Mouse (Mus musculus) MN1 (cell line): Measurements from ENCODE around the gene Nkd2.

Experiments used
- DNase-seq: peaks from one replicate; pipeline ENCODE4 v3.0.0-alpha.2; 2016; ENCODE audit warnings: low spot score

Gene Nkd2

GRCm38 (mm10) chr13:73847465-73847836 is at the start of gene Nkd2:
TSS of gene Nkd2 (minus strand) at chr13:73847631.
- no peak for DNase-seq

- no peak for DNase-seq
Measured at GRCm38 (mm10) chr13:73892493-73893178, 45.2 kb upstream of the Nkd2 start.

- peak; percentile 88 for DNase-seq
Measured at GRCm38 (mm10) chr13:73887415-73887874, 40.0 kb upstream of the Nkd2 start.

- no peak for DNase-seq
Measured at GRCm38 (mm10) chr13:73886601-73887000, 39.2 kb upstream of the Nkd2 start.

- DNase-seq = peak; percentile 41
Measured at GRCm38 (mm10) chr13:73886066-73886465, 38.6 kb upstream of the Nkd2 start.

GRCm38 (mm10) chr13:73885656-73886055 is 38.2 kb upstream of the Nkd2 start:
- DNase-seq = peak; percentile 73

- DNase-seq = no peak
Measured at GRCm38 (mm10) chr13:73881347-73881746, 33.9 kb upstream of the Nkd2 start.

GRCm38 (mm10) chr13:73879824-73880223 is 32.4 kb upstream of the Nkd2 start:
- no peak for DNase-seq

GRCm38 (mm10) chr13:73872159-73872558 is 24.7 kb upstream of the Nkd2 start:
- no peak for DNase-seq

GRCm38 (mm10) chr13:73846589-73847464 is 604 bp downstream of the Nkd2 start:
- DNase-seq = no peak

- no peak for DNase-seq
Measured at GRCm38 (mm10) chr13:73842696-73843095, 4.7 kb downstream of the Nkd2 start.

GRCm38 (mm10) chr13:73839740-73840139 is 7.7 kb downstream of the Nkd2 start:
- no peak for DNase-seq

- DNase-seq = no peak
Measured at GRCm38 (mm10) chr13:73839137-73839548, 8.3 kb downstream of the Nkd2 start.

- no peak for DNase-seq
Measured at GRCm38 (mm10) chr13:73837708-73838107, 9.7 kb downstream of the Nkd2 start.

GRCm38 (mm10) chr13:73836491-73836890 is 10.9 kb downstream of the Nkd2 start:
- DNase-seq = no peak

GRCm38 (mm10) chr13:73835791-73836190 is 11.6 kb downstream of the Nkd2 start:
- no peak for DNase-seq

- DNase-seq = no peak
Measured at GRCm38 (mm10) chr13:73833809-73834208, 13.6 kb downstream of the Nkd2 start.

- DNase-seq = peak; percentile 55
Measured at GRCm38 (mm10) chr13:73831486-73831885, 15.9 kb downstream of the Nkd2 start.

- DNase-seq = no peak
Measured at GRCm38 (mm10) chr13:73827243-73827642, 20.2 kb downstream of the Nkd2 start.

- DNase-seq = no peak
Measured at GRCm38 (mm10) chr13:73823711-73824110, 23.7 kb downstream of the Nkd2 start.

- DNase-seq = peak; percentile 24
Measured at GRCm38 (mm10) chr13:73822187-73822800, 25.1 kb downstream of the Nkd2 start.

- DNase-seq = no peak
Measured at GRCm38 (mm10) chr13:73821251-73821650, 26.2 kb downstream of the Nkd2 start.

- DNase-seq = no peak
Measured at GRCm38 (mm10) chr13:73818921-73819320, 28.5 kb downstream of the Nkd2 start.
